20 mouse cellular contexts compared by ENCODE assay signal in the genomic region with DNA sequence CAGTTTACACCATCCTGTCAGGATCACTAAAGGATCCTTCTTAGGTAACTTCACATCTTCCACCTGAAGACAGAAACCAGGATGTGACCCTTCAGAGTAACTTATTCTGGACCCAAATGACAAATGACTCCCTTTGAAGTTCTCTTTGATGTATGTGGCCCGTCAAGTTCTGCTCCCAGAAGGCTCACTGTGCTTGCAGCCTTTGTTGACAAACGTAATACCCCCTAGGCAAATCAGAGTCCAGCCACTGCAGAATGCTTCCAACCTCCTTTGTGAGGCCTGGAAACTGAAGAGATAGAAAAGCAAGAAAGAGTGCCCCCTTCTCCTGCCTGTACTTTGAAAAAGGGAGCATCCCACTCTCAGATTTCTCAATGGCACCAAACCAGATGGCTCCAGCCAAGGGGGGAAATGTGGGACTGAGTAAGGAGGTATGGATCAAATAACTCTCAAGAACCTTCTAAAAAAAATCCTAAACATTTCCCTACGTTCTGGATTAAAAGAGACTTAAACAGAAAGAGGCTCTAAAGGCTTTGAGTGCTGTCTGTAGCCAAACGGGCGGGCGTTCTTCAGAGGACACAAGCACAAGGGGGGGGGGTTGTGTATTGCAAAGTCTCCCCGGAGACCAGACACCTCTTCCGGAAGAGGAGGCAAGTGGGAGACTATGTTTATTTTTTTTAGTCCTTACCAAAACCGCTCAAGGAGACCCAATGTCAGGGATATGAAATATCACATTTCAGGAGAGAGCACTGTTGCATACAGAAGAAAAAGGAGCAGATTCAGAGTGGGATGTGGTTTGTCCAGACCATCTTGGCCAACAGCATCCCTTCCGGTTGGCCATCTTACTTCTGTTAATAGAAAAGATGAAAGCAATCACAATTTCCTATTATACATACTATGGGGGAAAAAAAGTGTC. TPM values are rescaled to one million over a fixed set of nuclear protein-coding genes. Genes with fewer than 3 reads are reported as not detected.
DNase-seq lines count a peak whose midpoint lies in the region; ATAC-seq and TF ChIP-seq lines count a peak whose summit lies in the region.
"Had no signal": no experiment of that assay in that cellular context is flagged by ENCODE, and none has a peak within 500 bp of the region (broad histone marks: within the 10 kb centered on the region; RNA-seq: fewer than 3 reads in every experiment).

No protein-coding gene starts in this region.

- no peaks in the 10 kb centered on the region for H3K36me3 ChIP-seq in hindbrain, embryonic 13.5 days
- no peaks in the 10 kb centered on the region for H3K36me3 ChIP-seq in hindbrain, embryonic 16.5 days (ENCODE audit: control insufficient read depth, insufficient read depth, low read length)
- H3K36me3 ChIP-seq in midbrain, embryonic 13.5 days, result no peaks in the 10 kb centered on the region
- H3K36me3 ChIP-seq in midbrain, postnatal 0 days (ENCODE audit: insufficient read depth, low read length), result no peaks in the 10 kb centered on the region
- H3K36me3 ChIP-seq in limb, embryonic 12.5 days, result peaks cover 9% of the 10 kb centered on the region; the same call in 1 of the 2 replicates
- H3K36me3 ChIP-seq: forebrain, embryonic 12.5 days; liver, embryonic 13.5 days; neural tube, embryonic 15.5 days had no signal

- TF ChIP-seq CTCF in midbrain, postnatal 0 days (IDR thresholded peaks at IDR 0.05), result no peak
- no peak for TF ChIP-seq CTCF in lung, adult 2 months (IDR thresholded peaks at IDR 0.05; ENCODE audit: insufficient read depth, low read length)

- no peaks in the 10 kb centered on the region for H3K27me3 ChIP-seq in hindbrain, embryonic 13.5 days
- H3K27me3 ChIP-seq in hindbrain, embryonic 16.5 days (replicated peaks; ENCODE audit: control insufficient read depth, insufficient read depth, low read length), result no peaks in the 10 kb centered on the region
- no peaks in the 10 kb centered on the region for H3K27me3 ChIP-seq in midbrain, embryonic 13.5 days
- no peaks in the 10 kb centered on the region for H3K27me3 ChIP-seq in midbrain, postnatal 0 days (ENCODE audit: insufficient read depth, low read length)
- H3K27me3 ChIP-seq in limb, embryonic 12.5 days, result no peaks in the 10 kb centered on the region
- H3K27me3 ChIP-seq: forebrain, embryonic 12.5 days; liver, embryonic 13.5 days; neural tube, embryonic 15.5 days had no signal

- H3K9ac ChIP-seq in hindbrain, embryonic 13.5 days, result no peak overlapping the region
- H3K9ac ChIP-seq in hindbrain, embryonic 16.5 days (ENCODE audit: low read depth, low read length), result no peak overlapping the region
- no peak overlapping the region for H3K9ac ChIP-seq in midbrain, embryonic 13.5 days (replicated peaks)
- H3K9ac ChIP-seq in midbrain, postnatal 0 days (replicated peaks; ENCODE audit: low read length, poor library complexity, severe bottlenecking), result no peak overlapping the region
- H3K9ac ChIP-seq in limb, embryonic 12.5 days (replicated peaks), result no peak overlapping the region; the same call in 1 of the 2 replicates
- H3K9ac ChIP-seq: forebrain, embryonic 12.5 days; liver, embryonic 13.5 days; neural tube, embryonic 15.5 days had no signal

- peak overlapping the region; percentile 40 for H3K27ac ChIP-seq in hindbrain, embryonic 13.5 days
- H3K27ac ChIP-seq in hindbrain, embryonic 16.5 days (ENCODE audit: low read depth, low read length), result no peak overlapping the region
- H3K27ac ChIP-seq in midbrain, embryonic 13.5 days, result peak overlapping the region; percentile 59; the same call in 1 of the 2 replicates
- no peak overlapping the region for H3K27ac ChIP-seq in midbrain, postnatal 0 days (ENCODE audit: low read depth, low read length)
- peak overlapping the region; percentile 62; the same call in 1 of the 2 replicates for H3K27ac ChIP-seq in limb, embryonic 12.5 days
- H3K27ac ChIP-seq: forebrain, embryonic 12.5 days; liver, embryonic 13.5 days; neural tube, embryonic 15.5 days had no signal

- ATAC-seq in hindbrain, embryonic 13.5 days (ENCODE audit: low FRiP score), result no peak
- no peak for ATAC-seq in hindbrain, embryonic 16.5 days
- ATAC-seq in midbrain, embryonic 13.5 days, result no peak
- ATAC-seq in midbrain, postnatal 0 days (ENCODE audit: low FRiP score), result no peak
- no peak for ATAC-seq in limb, embryonic 12.5 days (ENCODE audit: insufficient number of reproducible peaks, insufficient read depth, low FRiP score, low TSS enrichment, low read depth)

- no peak overlapping the region for H3K4me2 ChIP-seq in hindbrain, embryonic 13.5 days
- H3K4me2 ChIP-seq in hindbrain, embryonic 16.5 days (ENCODE audit: low read length), result no peak overlapping the region
- H3K4me2 ChIP-seq in midbrain, embryonic 13.5 days (replicated peaks), result no peak overlapping the region
- no peak overlapping the region for H3K4me2 ChIP-seq in midbrain, postnatal 0 days (ENCODE audit: low read depth, low read length, poor library complexity, severe bottlenecking)
- H3K4me2 ChIP-seq in limb, embryonic 12.5 days, result no peak overlapping the region
- H3K4me2 ChIP-seq: forebrain, embryonic 12.5 days; liver, embryonic 13.5 days; neural tube, embryonic 15.5 days had no signal

- no peak overlapping the region for H3K4me3 ChIP-seq in hindbrain, embryonic 13.5 days
- no peak overlapping the region for H3K4me3 ChIP-seq in hindbrain, embryonic 16.5 days (ENCODE audit: low read length)
- no peak overlapping the region for H3K4me3 ChIP-seq in midbrain, embryonic 13.5 days (replicated peaks)
- no peak overlapping the region for H3K4me3 ChIP-seq in midbrain, postnatal 0 days (ENCODE audit: low read depth, low read length)
- H3K4me3 ChIP-seq in limb, embryonic 12.5 days (replicated peaks), result no peak overlapping the region
- H3K4me3 ChIP-seq in lung, adult 2 months (replicated peaks; ENCODE audit: extremely low read depth, low read depth, low read length), result no peak overlapping the region
- H3K4me3 ChIP-seq: forebrain, embryonic 12.5 days; liver, embryonic 13.5 days; neural tube, embryonic 15.5 days had no signal

- H3K4me1 ChIP-seq in hindbrain, embryonic 13.5 days (replicated peaks), result peaks cover 43% of the 10 kb centered on the region
- H3K4me1 ChIP-seq in hindbrain, embryonic 16.5 days (ENCODE audit: control insufficient read depth, insufficient read depth, low read depth, low read length), result peaks cover 13% of the 10 kb centered on the region
- peaks cover 37% of the 10 kb centered on the region for H3K4me1 ChIP-seq in midbrain, embryonic 13.5 days (replicated peaks)
- peaks cover 5% of the 10 kb centered on the region; the same call in 1 of the 2 replicates for H3K4me1 ChIP-seq in midbrain, postnatal 0 days (ENCODE audit: insufficient read depth, low read length)
- peaks cover 27% of the 10 kb centered on the region for H3K4me1 ChIP-seq in limb, embryonic 12.5 days (replicated peaks)
- H3K4me1 ChIP-seq in lung, adult 2 months (ENCODE audit: control insufficient read depth, insufficient read depth, low read length), result no peaks in the 10 kb centered on the region

- DNase-seq in midbrain, postnatal 0 days (ENCODE audit: low spot score), result no peak
- peak; percentile 46 for DNase-seq in embryo, embryonic 9.5 days (ENCODE audit: extremely low spot score)
- no peak for DNase-seq in lung, adult 2 months
- DNase-seq in thymus, adult 18-20 months, result no peak
- DNase-seq: cerebellum, postnatal 14 days; gastrocnemius, postnatal 25 days; layer of hippocampus, postnatal 36 days; liver, embryonic 13.5 days had no signal

- H3K9me3 ChIP-seq in hindbrain, embryonic 13.5 days, result no peaks in the 10 kb centered on the region
- no peaks in the 10 kb centered on the region for H3K9me3 ChIP-seq in hindbrain, embryonic 16.5 days (ENCODE audit: control insufficient read depth, low read length)
- H3K9me3 ChIP-seq in midbrain, embryonic 13.5 days, result no peaks in the 10 kb centered on the region
- no peaks in the 10 kb centered on the region for H3K9me3 ChIP-seq in midbrain, postnatal 0 days (ENCODE audit: low read length)
- no peaks in the 10 kb centered on the region for H3K9me3 ChIP-seq in limb, embryonic 12.5 days
- H3K9me3 ChIP-seq: forebrain, embryonic 12.5 days; liver, embryonic 13.5 days; neural tube, embryonic 15.5 days had no signal

- TF ChIP-seq POLR2A in lung, adult 2 months (IDR thresholded peaks at IDR 0.05; ENCODE audit: borderline replicate concordance, extremely low read depth, low read depth, low read length), result no peak

- WGBS in hindbrain, embryonic 13.5 days, result 51% methylated on average over 10 of the region's 10 CpGs
- WGBS in hindbrain, embryonic 16.5 days, result 48% methylated on average over 10 of the region's 10 CpGs
- 57% methylated on average over 10 of the region's 10 CpGs for WGBS in midbrain, embryonic 13.5 days
- 45% methylated on average over 10 of the region's 10 CpGs for WGBS in midbrain, postnatal 0 days
- WGBS in limb, embryonic 12.5 days, result 29% methylated on average over 10 of the region's 10 CpGs
- WGBS in lung, adult 2 months, result 26% methylated on average over 10 of the region's 10 CpGs

RNA-seq across cellular contexts. Expression of gene Clmp, which starts 18.9 kb away (rescaled TPM):
- polyA plus RNA-seq in hindbrain, embryonic 13.5 days (2015; fragmentation: Nextera tagmentation; extraction: Ambion mirVana), result 46.6 and 47.1 TPM in 2 replicates
- 49.1 and 54.2 TPM in 2 replicates for polyA plus RNA-seq in hindbrain, embryonic 16.5 days (2015; fragmentation: Nextera tagmentation; extraction: Ambion mirVana)
- polyA plus RNA-seq in midbrain, embryonic 13.5 days (2015; fragmentation: Nextera tagmentation; extraction: Ambion mirVana), result 43.6 and 45.8 TPM in 2 replicates
- total RNA-seq in midbrain, postnatal 0 days (2014; rRNA removed), result 57.0 and 74.1 TPM in 2 replicates
- 47.5 and 48.8 TPM in 2 replicates for polyA plus RNA-seq in midbrain, postnatal 0 days (2015; fragmentation: Nextera tagmentation; extraction: Ambion mirVana)
- 67.7 TPM in 2 replicates for polyA plus RNA-seq in limb, embryonic 12.5 days (2016; fragmentation: Nextera tagmentation; extraction: Ambion mirVana)
- polyA plus RNA-seq in lung, adult 2 months (2012; rRNA removed), result 11.8 and 16.5 TPM in 2 replicates
- total RNA-seq: CH12.LX had no signal

RNA-seq across cellular contexts. Expression of gene Gm21915, which starts 34.2 kb away (rescaled TPM):
- polyA plus RNA-seq in hindbrain, embryonic 13.5 days (2015; fragmentation: Nextera tagmentation; extraction: Ambion mirVana), result not detected in 2 replicates
- polyA plus RNA-seq in hindbrain, embryonic 16.5 days (2015; fragmentation: Nextera tagmentation; extraction: Ambion mirVana), result not detected in 2 replicates
- not detected in 2 replicates for polyA plus RNA-seq in midbrain, embryonic 13.5 days (2015; fragmentation: Nextera tagmentation; extraction: Ambion mirVana)
- not detected in 2 replicates for total RNA-seq in midbrain, postnatal 0 days (2014; rRNA removed)
- not detected in 2 replicates for polyA plus RNA-seq in midbrain, postnatal 0 days (2015; fragmentation: Nextera tagmentation; extraction: Ambion mirVana)
- not detected in 2 replicates for polyA plus RNA-seq in limb, embryonic 12.5 days (2016; fragmentation: Nextera tagmentation; extraction: Ambion mirVana)
- not detected in 2 replicates for polyA plus RNA-seq in lung, adult 2 months (2012; rRNA removed)
- total RNA-seq: adrenal gland, adult 18-20 months; CH12.LX; gastrocnemius, postnatal 25 days; layer of hippocampus, postnatal 36 days; left cerebral cortex, postnatal 36 days had no signal
- polyA plus RNA-seq: forebrain, embryonic 12.5 days; heart, postnatal 0 days; large intestine, adult 2 months; liver, embryonic 13.5 days; lung, embryonic 16.5 days; neural tube, embryonic 15.5 days had no signal

Comparison
In these comparisons a context has a peak if more than half of its experiments do, and no peak if none do; other contexts are left out.
1. H3K27ac ChIP-seq: peak in hindbrain, embryonic 13.5 days (single experiment), midbrain, embryonic 13.5 days (single experiment) and limb, embryonic 12.5 days (single experiment); none in hindbrain, embryonic 16.5 days (single experiment) and midbrain, postnatal 0 days (single experiment).